Mouse (Mus musculus) fat pad, adult 2 months (tissue): ENCODE data around the gene Hoxa3.

Experiments
- DNase-seq: peaks from one replicate; pipeline ENCODE4 v3.0.0-alpha.2; 2011; ENCODE audit warnings: low read depth, low spot score; ENCODE audit errors: extremely low read depth

The Hoxa3 gene

GRCm38 (mm10) chr6:52246916-52247315 is 33.8 kb upstream of the Hoxa3 start:
- no peak for DNase-seq

GRCm38 (mm10) chr6:52246403-52246803 is 33.3 kb upstream of the Hoxa3 start:
- no peak for DNase-seq

GRCm38 (mm10) chr6:52245757-52246142 is 32.6 kb upstream of the Hoxa3 start, which contains the start of gene Hoxa11:
Hoxa11 (minus strand) TSS chr6:52245810.
- no peak for DNase-seq

- DNase-seq, result no peak
Observed at GRCm38 (mm10) chr6:52245040-52245756, 32.1 kb upstream of the Hoxa3 start.

GRCm38 (mm10) chr6:52244471-52245039 is 31.4 kb upstream of the Hoxa3 start:
- no peak for DNase-seq

GRCm38 (mm10) chr6:52243681-52244121 is 30.6 kb upstream of the Hoxa3 start:
- no peak for DNase-seq

GRCm38 (mm10) chr6:52242801-52243332 is 29.7 kb upstream of the Hoxa3 start:
- no peak for DNase-seq

GRCm38 (mm10) chr6:52241001-52241621 is 28.0 kb upstream of the Hoxa3 start:
- no peak for DNase-seq

GRCm38 (mm10) chr6:52240389-52241000 is 27.4 kb upstream of the Hoxa3 start, which contains the start of gene Hoxa10:
Hoxa10 (minus strand) TSS chr6:52240854.
- DNase-seq, result no peak

- DNase-seq, result no peak
Observed at GRCm38 (mm10) chr6:52239625-52240388, 26.7 kb upstream of the Hoxa3 start.

GRCm38 (mm10) chr6:52238976-52239375 is 25.8 kb upstream of the Hoxa3 start:
- DNase-seq, result no peak

- DNase-seq, result no peak
Observed at GRCm38 (mm10) chr6:52238155-52238545, 25.0 kb upstream of the Hoxa3 start.

- no peak for DNase-seq
Observed at GRCm38 (mm10) chr6:52237346-52238154, 24.4 kb upstream of the Hoxa3 start.

- DNase-seq, result no peak
Observed at GRCm38 (mm10) chr6:52236806-52237205, 23.7 kb upstream of the Hoxa3 start.

GRCm38 (mm10) chr6:52235866-52236265 is 22.7 kb upstream of the Hoxa3 start:
- no peak for DNase-seq

- DNase-seq, result no peak
Observed at GRCm38 (mm10) chr6:52235267-52235666, 22.1 kb upstream of the Hoxa3 start.

GRCm38 (mm10) chr6:52234428-52235140 is 21.4 kb upstream of the Hoxa3 start:
- no peak for DNase-seq

- no peak for DNase-seq
Observed at GRCm38 (mm10) chr6:52233546-52234427, 20.7 kb upstream of the Hoxa3 start.
